Mouse (Mus musculus) E14TG2a.4 (cell line): ENCODE measurements around the gene Tgfbi.

Experiments
- CTCF ChIP-seq: conservative IDR thresholded peaks from 2 replicates; pipeline ENCODE4 v1.5.1; 2014; ENCODE audit warnings: low read length
- NANOG ChIP-seq: IDR thresholded peaks from 2 replicates; pipeline ENCODE4 v1.6.1; 2014; ENCODE audit warnings: borderline replicate concordance, low read length, mixed read lengths
- POU5F1 ChIP-seq: IDR thresholded peaks from 2 replicates; pipeline ENCODE4 v1.6.1; 2014; ENCODE audit warnings: low read length, borderline replicate concordance

GRCm38 (mm10) chr13:56566336-56566735 is 43.0 kb upstream of the Tgfbi start:
- TF ChIP-seq CTCF (no peak), NANOG (no peak), POU5F1 (no peak)
